Mouse (Mus musculus) liver, adult 2 months (tissue): Measurements from ENCODE around the gene Oas1c.

Experiments used
- CTCF ChIP-seq: fragments of 200-500 bp; IDR thresholded peaks from 2 replicates; pipeline ENCODE4 v1.5.1; 2011; ENCODE audit warnings: low read depth, low read length, control low read depth
- POLR2A ChIP-seq: fragments of 200-500 bp; IDR thresholded peaks from 2 replicates; pipeline ENCODE4 v1.6.1; 2011; ENCODE audit warnings: low read length, control low read depth; ENCODE audit not compliant: insufficient read depth; ENCODE audit errors: extremely low read depth

DNA sequence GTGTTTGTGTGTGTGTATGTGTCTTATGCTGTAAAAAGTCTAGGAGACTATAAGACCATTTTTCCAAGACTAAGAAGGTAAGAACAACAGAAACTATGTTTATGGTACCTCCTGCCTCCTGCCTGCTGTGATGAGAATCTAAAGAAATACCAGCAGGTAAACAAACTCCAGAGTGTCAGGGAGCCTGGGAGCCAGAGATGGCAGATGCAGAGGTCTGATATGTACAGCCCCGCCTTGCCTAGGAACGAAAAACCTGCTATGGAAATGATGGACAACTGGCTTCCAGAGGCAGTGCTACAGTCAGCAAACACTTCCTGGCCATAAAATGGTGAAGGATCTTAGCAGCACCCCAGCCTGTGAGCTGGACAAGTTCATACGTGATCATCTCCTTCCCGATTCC lies 34.8 kb upstream of the Oas1c start, which contains the start of gene Oas1f:
- TF ChIP-seq POLR2A: no peak
- TF ChIP-seq CTCF: no peak
